Comparison of ENCODE assay signal across 23 mouse cellular contexts in genomic region chr5:115022021-115022420, GRCm38 (mm10). TPM values are rescaled to one million over a fixed set of nuclear protein-coding genes. Genes with fewer than 3 reads are reported as not detected.
DNase-seq lines count a peak whose midpoint lies in the region; ATAC-seq and TF ChIP-seq lines count a peak whose summit lies in the region.
"Had no signal": no experiment of that assay in that cellular context is flagged by ENCODE, and none has a peak within 500 bp of the region (broad histone marks: within the 10 kb centered on the region; RNA-seq: fewer than 3 reads in every experiment).

No protein-coding gene starts in this region.

- no peaks in the 10 kb centered on the region for H3K9me3 ChIP-seq in lung, postnatal 0 days (ENCODE audit: low read length)
- H3K9me3 ChIP-seq: embryonic facial prominence, embryonic 13.5 days; embryonic facial prominence, embryonic 15.5 days; forebrain, embryonic 12.5 days had no signal

- no peak overlapping the region for H3K27ac ChIP-seq in lung, postnatal 0 days (ENCODE audit: low read length)
- H3K27ac ChIP-seq in cerebellum, adult 2 months (ENCODE audit: insufficient read depth, low read length): no peak overlapping the region
- H3K27ac ChIP-seq: embryonic facial prominence, embryonic 13.5 days; embryonic facial prominence, embryonic 15.5 days; forebrain, embryonic 10.5 days; forebrain, embryonic 12.5 days had no signal

- DNase-seq in lung, postnatal 0 days (ENCODE audit: low spot score): peak; percentile 38
- DNase-seq in lung, postnatal 4 days: no peak
- DNase-seq in lung, postnatal 25 days (ENCODE audit: low spot score): peak; percentile 18
- no peak for DNase-seq in lung, postnatal 36 days
- DNase-seq in cerebellum, adult 2 months: no peak
- DNase-seq: adrenal gland, adult 2 months; adrenal gland, postnatal 10 days; adrenal gland, postnatal 25 days; cerebellum, adult 11-12 months; cerebellum, adult 8-10 months; cerebellum, adult 9-11 months; cerebellum, postnatal 14 days; cerebellum, postnatal 36 days; embryo, embryonic 11 days had no signal

- TF ChIP-seq POLR2A in cerebellum, adult 2 months (IDR thresholded peaks at IDR 0.05; ENCODE audit: borderline replicate concordance, insufficient read depth, low read length): no peak

- no peaks in the 10 kb centered on the region for H3K27me3 ChIP-seq in lung, postnatal 0 days (replicated peaks; ENCODE audit: insufficient read depth, low read length)
- no peaks in the 10 kb centered on the region for H3K27me3 ChIP-seq in cerebellum, adult 2 months (ENCODE audit: control insufficient read depth, insufficient read depth, low read length)
- H3K27me3 ChIP-seq: embryonic facial prominence, embryonic 13.5 days; embryonic facial prominence, embryonic 15.5 days; forebrain, embryonic 12.5 days had no signal

- H3K4me1 ChIP-seq in lung, postnatal 0 days (ENCODE audit: insufficient read depth, low read depth, low read length): peaks cover 10% of the 10 kb centered on the region; the same call in 1 of the 2 replicates
- H3K4me1 ChIP-seq in cerebellum, adult 2 months (ENCODE audit: control insufficient read depth, insufficient read depth, low read length): peaks cover 12% of the 10 kb centered on the region
- H3K4me1 ChIP-seq: embryonic facial prominence, embryonic 13.5 days had no signal

- WGBS in lung, postnatal 0 days: 58% methylated on average over 7 of the region's 7 CpGs
- 95% methylated on average over 7 of the region's 7 CpGs for WGBS in cerebellum, adult 2 months

- peak; percentile 47; the same call in 1 of the 2 replicates for TF ChIP-seq EP300 in lung, postnatal 0 days (IDR thresholded peaks at IDR 0.05)

- no peaks in the 10 kb centered on the region for H3K36me3 ChIP-seq in lung, postnatal 0 days (ENCODE audit: insufficient read depth, low read length)
- H3K36me3 ChIP-seq: embryonic facial prominence, embryonic 15.5 days; forebrain, embryonic 12.5 days had no signal

- peak; percentile 52 for ATAC-seq in lung, postnatal 0 days
- ATAC-seq: forebrain, embryonic 14.5 days; forebrain, embryonic 16.5 days had no signal

- H3K9ac ChIP-seq in lung, postnatal 0 days (replicated peaks; ENCODE audit: low read depth): no peak overlapping the region
- H3K9ac ChIP-seq: embryonic facial prominence, embryonic 13.5 days; embryonic facial prominence, embryonic 15.5 days; forebrain, embryonic 12.5 days had no signal

- H3K4me2 ChIP-seq in lung, postnatal 0 days (replicated peaks; ENCODE audit: low read depth, low read length): no peak overlapping the region
- H3K4me2 ChIP-seq: embryonic facial prominence, embryonic 13.5 days; embryonic facial prominence, embryonic 15.5 days; forebrain, embryonic 12.5 days had no signal

- H3K4me3 ChIP-seq in lung, postnatal 0 days (ENCODE audit: low read depth, low read length): no peak overlapping the region
- no peak overlapping the region for H3K4me3 ChIP-seq in cerebellum, adult 2 months (replicated peaks; ENCODE audit: insufficient read depth, low read depth, low read length)
- H3K4me3 ChIP-seq: embryonic facial prominence, embryonic 13.5 days; embryonic facial prominence, embryonic 15.5 days; erythroblast, embryonic 14.5 days; forebrain, embryonic 10.5 days; forebrain, embryonic 12.5 days had no signal

- no peak for TF ChIP-seq CTCF in lung, postnatal 0 days (IDR thresholded peaks at IDR 0.05)
- TF ChIP-seq CTCF in cerebellum, adult 2 months (IDR thresholded peaks at IDR 0.05; ENCODE audit: borderline replicate concordance, insufficient read depth, low read depth, low read length): no peak

RNA-seq across cellular contexts. Expression of gene Sppl3, which starts 11.1 kb away (rescaled TPM):
- polyA plus RNA-seq in lung, postnatal 0 days (2015; fragmentation: Nextera tagmentation; extraction: Ambion mirVana): 16.6 and 22.8 TPM in 2 replicates
- polyA plus RNA-seq in cerebellum, adult 2 months (2012; rRNA removed): 64.2 and 65.0 TPM in 2 replicates

RNA-seq across cellular contexts. Expression of gene Hnf1a, which starts 51.1 kb away (rescaled TPM):
- polyA plus RNA-seq in lung, postnatal 0 days (2015; fragmentation: Nextera tagmentation; extraction: Ambion mirVana): not detected in 2 replicates
- polyA plus RNA-seq in cerebellum, adult 2 months (2012; rRNA removed): 0.05 TPM in 1 of 2 replicates, not detected in the other
- polyA plus RNA-seq: brain, embryonic 14.5 days; embryonic facial prominence, embryonic 11.5 days; embryonic facial prominence, embryonic 13.5 days; forebrain, embryonic 10.5 days; forebrain, embryonic 12.5 days; forebrain, embryonic 14.5 days had no signal

Comparison
In these comparisons a context has a peak if more than half of its experiments do, and no peak if none do; other contexts are left out.
1. DNase-seq: peak in lung, postnatal 0 days (single experiment) and lung, postnatal 25 days (single experiment); none in lung, postnatal 4 days (0 of 2), lung, postnatal 36 days (single experiment) and cerebellum, adult 2 months (0 of 2).